Mouse (Mus musculus): ENCODE results near the gene Kdm4c.

- TF ChIP-seq POLR2A (IDR thresholded peaks at IDR 0.05; ENCODE audit: borderline replicate concordance, extremely low read depth, insufficient read depth, insufficient read length, poor library complexity, severe bottlenecking) (no peak), CTCF (IDR thresholded peaks at IDR 0.05; ENCODE audit: borderline replicate concordance, extremely low read depth, insufficient read depth, insufficient read length) (no peak)
Measured at GRCm38 (mm10) chr4:74386583-74386982, 144.3 kb downstream of the Kdm4c start.
